Mouse (Mus musculus) hindbrain, embryonic 12.5 days (tissue): ENCODE measurements at regions not wholly inside any gene's neighbourhood (a gene's known extent, or its start where the extent isn't known, plus 50 kb on each side); places are given as distances from the start of the nearest gene placed in this dataset.
"Not testable (repeated sequence)": the region's sequence is repeated elsewhere in the genome, so short reads cannot be mapped to it uniquely, and the experiment has no call there.

Experiments
- ATAC-seq: fragments of 200-750 bp; cut with Nextera tagmentation; 2 replicates; pipeline ENCODE4 v1.8.0; 2017; ENCODE audit warnings: moderate TSS enrichment; ENCODE audit not compliant: low FRiP score
- H3K27ac ChIP-seq: fragments of 300-500 bp; sonication (generic); 2 replicates; pipeline ENCODE4 v1.5.1; 2016; ENCODE audit warnings: mild to moderate bottlenecking
- H3K27me3 ChIP-seq: fragments of 300-500 bp; sonication (generic); 2 replicates; pipeline ENCODE4 v1.6.1; 2016; ENCODE audit warnings: mild to moderate bottlenecking
- H3K36me3 ChIP-seq: fragments of 300-500 bp; sonication (generic); 2 replicates; pipeline ENCODE4 v1.6.1; 2016; ENCODE audit warnings: mild to moderate bottlenecking
- H3K4me1 ChIP-seq: fragments of 300-500 bp; sonication (generic); 2 replicates; pipeline ENCODE4 v1.6.1; 2016
- H3K4me2 ChIP-seq: fragments of 300-500 bp; sonication (generic); replicated peaks from 2 replicates; pipeline ENCODE4 v1.6.1; 2016; ENCODE audit warnings: mild to moderate bottlenecking
- H3K4me3 ChIP-seq: fragments of 300-500 bp; sonication (generic); 2 replicates; pipeline ENCODE4 v1.5.1; 2016; ENCODE audit warnings: mild to moderate bottlenecking
- H3K9ac ChIP-seq: fragments of 300-500 bp; sonication (generic); 2 replicates; pipeline ENCODE4 v1.6.1; 2016; ENCODE audit warnings: mild to moderate bottlenecking, moderate library complexity
- H3K9me3 ChIP-seq: fragments of 300-500 bp; sonication (generic); replicated peaks from 2 replicates; pipeline ENCODE4 v1.6.1; 2016; ENCODE audit warnings: mild to moderate bottlenecking
- whole genome bisulfite sequencing: fragments of 180-500 bp; shearing (Covaris S2); methylation state at CpG from one replicate; pipeline ENCODE4 v1.1.7; 2016; 5-methylcytosine and 5-hydroxymethylcytosine counted together

GRCm38 (mm10) chrX:14792261-14792660 lies 581.3 kb downstream of the H2al1n start:
- H3K9me3 ChIP-seq, H3K4me1 ChIP-seq, H3K27me3 ChIP-seq, H3K9ac ChIP-seq, ATAC-seq, H3K36me3 ChIP-seq, H3K27ac ChIP-seq, H3K4me3 ChIP-seq, H3K4me2 ChIP-seq: not testable (repeated sequence)
- 95% methylated on average over 2 of the region's 2 CpGs for WGBS

- 60% methylated on average over 4 of the region's 4 CpGs for WGBS
- no peak overlapping the region for H3K9ac ChIP-seq
- no peaks in the 10 kb centered on the region for H3K36me3 ChIP-seq
- no peaks in the 10 kb centered on the region for H3K27me3 ChIP-seq
- H3K4me3 ChIP-seq = no peak overlapping the region
- H3K4me2 ChIP-seq = no peak overlapping the region
- H3K4me1 ChIP-seq = no peaks in the 10 kb centered on the region
- no peak overlapping the region for H3K27ac ChIP-seq
- no peaks in the 10 kb centered on the region for H3K9me3 ChIP-seq
- ATAC-seq = no peak
These were observed 624.9 kb downstream of the H2al1n start for GRCm38 (mm10) chrX:14835862-14836261.

GRCm38 (mm10) chrX:14839740-14840419 lies 628.9 kb downstream of the H2al1n start:
- Histone ChIP-seq H3K27me3 (no peaks in the 10 kb centered on the region), H3K4me2 (no peak overlapping the region), H3K27ac (no peak overlapping the region), H3K4me3 (no peak overlapping the region), H3K4me1 (no peaks in the 10 kb centered on the region), H3K36me3 (no peaks in the 10 kb centered on the region), H3K9ac (no peak overlapping the region), H3K9me3 (no peaks in the 10 kb centered on the region)
- 29% methylated on average over 7 of the region's 7 CpGs for WGBS
- ATAC-seq = peak; percentile 71

GRCm38 (mm10) chrX:14840420-14840757 lies 629.4 kb downstream of the H2al1n start:
- WGBS = 64% methylated on average over 7 of the region's 7 CpGs
- no peak overlapping the region for H3K9ac ChIP-seq
- no peak overlapping the region for H3K4me3 ChIP-seq
- no peaks in the 10 kb centered on the region for H3K4me1 ChIP-seq
- H3K27me3 ChIP-seq = no peaks in the 10 kb centered on the region
- H3K9me3 ChIP-seq = no peaks in the 10 kb centered on the region
- H3K27ac ChIP-seq = no peak overlapping the region
- no peak overlapping the region for H3K4me2 ChIP-seq
- no peaks in the 10 kb centered on the region for H3K36me3 ChIP-seq
- ATAC-seq = peak; percentile 2; the same call in 1 of the 2 replicates

GRCm38 (mm10) chrX:14845353-14845752 lies 634.4 kb downstream of the H2al1n start:
- Histone ChIP-seq H3K27me3 (no peaks in the 10 kb centered on the region), H3K4me1 (no peaks in the 10 kb centered on the region)
- no peak for ATAC-seq

GRCm38 (mm10) chrX:14884612-14885011 lies 673.7 kb downstream of the H2al1n start:
- Histone ChIP-seq H3K4me1 (no peaks in the 10 kb centered on the region), H3K4me3 (no peak overlapping the region), H3K36me3 (no peaks in the 10 kb centered on the region), H3K27ac (no peak overlapping the region), H3K27me3 (no peaks in the 10 kb centered on the region), H3K4me2 (no peak overlapping the region), H3K9ac (no peak overlapping the region), H3K9me3 (no peaks in the 10 kb centered on the region)
- ATAC-seq = no peak
- 83% methylated on average over 3 of the region's 3 CpGs for WGBS

More at GRCm38 (mm10) chrX:14845353-14845752, 634.4 kb downstream of the H2al1n start:
- H3K4me3 ChIP-seq = no peak overlapping the region
- H3K4me2 ChIP-seq = no peak overlapping the region
- H3K27ac ChIP-seq = no peak overlapping the region
- no peaks in the 10 kb centered on the region for H3K9me3 ChIP-seq
- no peaks in the 10 kb centered on the region for H3K36me3 ChIP-seq
- no peak overlapping the region for H3K9ac ChIP-seq
